Mouse (Mus musculus): Measurements from ENCODE around the gene Onecut3. TPM values are rescaled to one million over a fixed set of nuclear protein-coding genes. Genes with fewer than 3 reads are reported as not detected.

Onecut3 gene
- polyA plus RNA-seq (2012; ENCODE audit: insufficient read depth, insufficient read length, missing spikeins) = not detected in 2 replicates

- no peak within 1 kb of the TSS for H3K27ac ChIP-seq (replicated peaks; ENCODE audit: low read depth, low read length)
- H3K4me3 ChIP-seq (ENCODE audit: insufficient read depth, low read depth, low read length) = peak within 1 kb of the TSS; percentile 32
- H3K4me1 ChIP-seq (ENCODE audit: control insufficient read depth, insufficient read depth, insufficient read length, low read length) = no peaks in the 10 kb centered on the region; the same call in 1 of the 2 replicates
Observed at GRCm38 (mm10) chr10:80494732-80495131, at the start of gene Onecut3. Gene Onecut3, plus strand, starts transcription at chr10:80494835.

DNA sequence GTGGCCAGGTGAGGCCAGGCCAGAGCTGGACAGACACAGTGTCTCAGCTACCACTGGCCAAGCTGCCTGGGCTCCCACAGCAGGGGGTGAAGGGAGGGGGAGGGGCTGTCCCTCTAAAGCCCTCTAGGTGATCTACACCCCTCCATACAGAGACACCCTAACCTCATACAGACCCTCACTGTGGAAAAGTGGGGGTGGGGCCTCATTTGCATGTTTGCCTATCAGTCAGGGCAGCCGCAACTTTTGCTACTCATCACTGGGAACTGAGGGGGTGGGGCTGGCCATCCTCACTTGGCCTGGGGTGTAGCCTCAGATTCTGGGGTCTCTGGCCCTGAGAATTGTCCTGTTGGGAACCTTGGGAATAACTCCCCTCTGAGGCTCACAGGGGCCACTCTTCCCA is 49.6 kb upstream of the Onecut3 start:
- Histone ChIP-seq H3K27ac (replicated peaks; ENCODE audit: low read depth, low read length) (no peak overlapping the region), H3K4me1 (ENCODE audit: control insufficient read depth, insufficient read depth, insufficient read length, low read length) (no peaks in the 10 kb centered on the region), H3K4me3 (ENCODE audit: insufficient read depth, low read depth, low read length) (no peak overlapping the region)

DNA sequence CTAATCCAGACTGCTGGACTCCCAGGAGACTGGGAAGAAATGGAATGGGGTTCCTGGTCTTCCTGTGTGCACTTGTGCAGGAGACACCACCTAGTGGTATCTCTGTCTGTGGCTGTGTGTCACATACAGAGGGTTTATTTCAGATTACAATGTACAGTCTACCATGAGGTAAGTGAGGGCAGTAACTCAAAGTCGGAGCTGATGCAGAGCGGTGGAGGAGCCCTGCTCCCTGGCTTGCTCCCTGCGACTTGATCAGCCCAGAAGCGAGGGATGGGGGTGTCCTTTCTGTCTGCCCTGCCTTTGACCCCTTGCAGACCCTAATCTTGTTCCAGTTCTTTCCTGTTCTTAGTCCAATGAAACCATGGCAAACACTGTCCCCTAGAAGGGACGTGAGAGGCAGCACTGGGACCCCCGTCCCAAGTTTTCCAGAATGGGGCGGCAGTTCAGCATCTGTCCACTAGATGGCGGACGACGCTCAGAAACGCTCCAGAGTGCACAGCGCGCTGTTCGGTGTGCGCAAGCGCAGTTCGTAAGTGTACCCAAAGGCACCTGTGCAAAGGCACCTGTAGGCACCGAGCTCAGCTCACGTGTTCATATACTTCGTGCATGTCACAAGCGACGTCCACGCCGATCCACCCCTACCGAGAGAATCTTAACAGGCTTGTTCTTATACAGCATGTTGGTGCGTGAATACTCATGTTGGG is 48.6 kb upstream of the Onecut3 start:
- Histone ChIP-seq H3K27ac (replicated peaks; ENCODE audit: low read depth, low read length) (no peak overlapping the region), H3K4me1 (ENCODE audit: control insufficient read depth, insufficient read depth, insufficient read length, low read length) (no peaks in the 10 kb centered on the region), H3K4me3 (ENCODE audit: insufficient read depth, low read depth, low read length) (no peak overlapping the region)

DNA sequence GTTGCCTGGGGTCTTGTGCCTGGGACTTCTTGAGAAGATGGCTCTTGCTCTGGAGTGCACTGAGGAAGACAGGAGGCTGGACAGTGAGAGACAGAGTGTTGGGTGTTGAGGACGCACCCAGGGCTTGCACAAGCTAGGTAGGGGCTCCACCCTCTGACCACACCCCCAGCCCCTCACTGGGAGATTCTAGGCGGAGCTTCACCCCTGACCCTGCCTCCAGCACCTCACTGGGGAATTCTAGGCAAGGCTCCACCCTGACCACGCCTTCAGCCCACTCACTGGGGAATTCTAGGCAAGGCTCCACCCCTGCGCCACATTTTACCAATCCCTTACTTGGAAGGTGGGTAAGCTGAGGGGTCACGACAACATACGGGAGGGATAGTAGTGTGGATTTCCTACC is 44.0 kb upstream of the Onecut3 start:
- no peak overlapping the region for H3K4me3 ChIP-seq (ENCODE audit: insufficient read depth, low read depth, low read length)
- H3K27ac ChIP-seq (replicated peaks; ENCODE audit: low read depth, low read length) = no peak overlapping the region
- H3K4me1 ChIP-seq (ENCODE audit: control insufficient read depth, insufficient read depth, insufficient read length, low read length) = no peaks in the 10 kb centered on the region

DNA sequence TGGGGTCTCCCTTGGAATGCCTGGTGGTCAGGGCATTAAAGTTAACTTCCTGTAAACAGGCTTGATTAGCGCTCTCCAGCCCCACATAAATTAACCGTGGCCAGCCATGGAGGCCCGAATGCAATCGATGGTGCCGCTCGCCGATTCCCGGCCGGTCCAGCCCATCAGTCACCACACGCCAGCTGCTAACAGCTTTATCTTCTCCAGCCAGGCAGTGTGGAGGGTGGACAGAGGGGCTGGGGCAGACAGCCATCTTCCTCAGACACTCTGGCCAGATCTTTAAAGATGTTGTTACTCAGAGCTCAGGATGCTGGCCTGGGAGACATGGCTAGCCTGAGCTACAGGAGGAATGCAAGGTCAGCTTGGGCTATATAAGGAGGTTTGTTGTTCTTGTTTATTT is 41.0 kb upstream of the Onecut3 start:
- Histone ChIP-seq H3K27ac (replicated peaks; ENCODE audit: low read depth, low read length) (no peak overlapping the region), H3K4me3 (ENCODE audit: insufficient read depth, low read depth, low read length) (no peak overlapping the region), H3K4me1 (ENCODE audit: control insufficient read depth, insufficient read depth, insufficient read length, low read length) (no peaks in the 10 kb centered on the region)

DNA sequence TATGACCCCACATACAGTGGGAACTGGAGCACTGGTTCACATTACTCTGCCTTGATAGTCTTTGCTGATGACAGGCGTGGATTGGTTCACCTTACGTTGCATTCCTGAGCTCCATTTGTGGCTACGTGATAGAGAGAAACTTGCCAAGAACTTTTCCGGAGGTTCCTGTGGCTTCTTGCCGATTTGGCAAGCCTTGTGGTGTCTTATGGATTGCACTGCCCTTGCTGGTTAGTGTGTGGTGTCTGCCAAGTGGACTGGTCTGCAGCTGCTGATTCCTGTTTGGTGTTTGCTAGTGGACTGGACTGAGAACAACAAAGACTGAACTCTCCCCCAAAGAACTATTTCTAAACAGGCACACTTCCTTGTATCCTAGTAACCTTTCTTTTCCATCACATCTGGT is 39.9 kb upstream of the Onecut3 start:
- no peaks in the 10 kb centered on the region for H3K4me1 ChIP-seq (ENCODE audit: control insufficient read depth, insufficient read depth, insufficient read length, low read length)
- no peak overlapping the region for H3K4me3 ChIP-seq (ENCODE audit: insufficient read depth, low read depth, low read length)
- H3K27ac ChIP-seq (replicated peaks; ENCODE audit: low read depth, low read length) = no peak overlapping the region

- H3K4me1 ChIP-seq (ENCODE audit: control insufficient read depth, insufficient read depth, insufficient read length, low read length) = no peaks in the 10 kb centered on the region
- H3K27ac ChIP-seq (replicated peaks; ENCODE audit: low read depth, low read length) = no peak overlapping the region
- no peak overlapping the region for H3K4me3 ChIP-seq (ENCODE audit: insufficient read depth, low read depth, low read length)
Observed at GRCm38 (mm10) chr10:80455697-80456096, 38.9 kb upstream of the Onecut3 start.

- no peak overlapping the region for H3K4me3 ChIP-seq (ENCODE audit: insufficient read depth, low read depth, low read length)
- H3K4me1 ChIP-seq (ENCODE audit: control insufficient read depth, insufficient read depth, insufficient read length, low read length) = no peaks in the 10 kb centered on the region
- H3K27ac ChIP-seq (replicated peaks; ENCODE audit: low read depth, low read length) = no peak overlapping the region
Observed at GRCm38 (mm10) chr10:80459236-80459635, 35.4 kb upstream of the Onecut3 start.

DNA sequence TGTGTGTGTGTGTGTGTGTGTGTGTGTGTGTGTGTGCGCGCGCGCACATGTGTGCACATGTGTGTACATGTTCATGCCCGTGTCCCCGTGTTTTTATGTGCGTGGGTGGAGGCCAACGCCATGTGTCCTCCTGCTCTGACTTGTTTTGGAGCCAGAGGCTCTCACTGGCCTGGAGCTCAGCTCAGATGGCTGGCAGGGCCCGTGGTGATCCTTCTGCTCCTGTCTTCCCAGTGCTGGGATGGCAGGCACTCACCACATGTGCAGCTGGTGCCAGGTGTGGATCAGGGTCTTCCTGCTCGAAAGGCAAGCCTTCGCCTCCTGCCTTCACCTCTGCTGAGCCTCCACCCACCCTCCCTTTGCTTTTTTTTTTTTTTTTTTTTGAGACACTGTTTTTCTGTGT is 35.0 kb upstream of the Onecut3 start:
- Histone ChIP-seq H3K4me3 (ENCODE audit: insufficient read depth, low read depth, low read length) (no peak overlapping the region), H3K27ac (replicated peaks; ENCODE audit: low read depth, low read length) (no peak overlapping the region), H3K4me1 (ENCODE audit: control insufficient read depth, insufficient read depth, insufficient read length, low read length) (no peaks in the 10 kb centered on the region; the same call in 1 of the 2 replicates)

DNA sequence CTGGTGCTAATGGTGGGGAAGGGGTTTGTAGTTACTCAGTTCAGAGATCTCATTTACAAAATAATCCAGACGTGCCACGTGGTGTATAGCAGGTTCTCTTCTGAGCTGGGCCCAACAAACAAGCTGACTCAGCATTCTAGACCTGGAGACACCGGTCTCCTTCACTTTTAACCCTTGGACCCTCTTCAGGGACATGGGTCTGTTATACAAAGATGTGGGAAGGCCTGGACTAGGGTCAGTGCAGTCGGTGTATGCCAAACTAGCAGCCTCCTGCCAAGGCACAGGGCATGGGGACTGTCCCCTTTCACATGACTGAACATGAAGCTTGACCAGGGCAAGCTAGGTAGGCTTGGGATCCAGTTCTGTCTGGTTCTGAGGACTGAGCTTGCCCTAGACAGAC is 34.3 kb upstream of the Onecut3 start:
- Histone ChIP-seq H3K27ac (replicated peaks; ENCODE audit: low read depth, low read length) (no peak overlapping the region), H3K4me1 (ENCODE audit: control insufficient read depth, insufficient read depth, insufficient read length, low read length) (no peaks in the 10 kb centered on the region; the same call in 1 of the 2 replicates), H3K4me3 (ENCODE audit: insufficient read depth, low read depth, low read length) (no peak overlapping the region)

- Histone ChIP-seq H3K4me3 (ENCODE audit: insufficient read depth, low read depth, low read length) (no peak overlapping the region), H3K27ac (replicated peaks; ENCODE audit: low read depth, low read length) (no peak overlapping the region), H3K4me1 (ENCODE audit: control insufficient read depth, insufficient read depth, insufficient read length, low read length) (no peaks in the 10 kb centered on the region; the same call in 1 of the 2 replicates)
Observed at GRCm38 (mm10) chr10:80461346-80461745, 33.3 kb upstream of the Onecut3 start.

- H3K27ac ChIP-seq (replicated peaks; ENCODE audit: low read depth, low read length) = no peak overlapping the region
- H3K4me3 ChIP-seq (ENCODE audit: insufficient read depth, low read depth, low read length) = no peak overlapping the region
- H3K4me1 ChIP-seq (ENCODE audit: control insufficient read depth, insufficient read depth, insufficient read length, low read length) = no peaks in the 10 kb centered on the region; the same call in 1 of the 2 replicates
Observed at GRCm38 (mm10) chr10:80464381-80465035, 30.1 kb upstream of the Onecut3 start.

DNA sequence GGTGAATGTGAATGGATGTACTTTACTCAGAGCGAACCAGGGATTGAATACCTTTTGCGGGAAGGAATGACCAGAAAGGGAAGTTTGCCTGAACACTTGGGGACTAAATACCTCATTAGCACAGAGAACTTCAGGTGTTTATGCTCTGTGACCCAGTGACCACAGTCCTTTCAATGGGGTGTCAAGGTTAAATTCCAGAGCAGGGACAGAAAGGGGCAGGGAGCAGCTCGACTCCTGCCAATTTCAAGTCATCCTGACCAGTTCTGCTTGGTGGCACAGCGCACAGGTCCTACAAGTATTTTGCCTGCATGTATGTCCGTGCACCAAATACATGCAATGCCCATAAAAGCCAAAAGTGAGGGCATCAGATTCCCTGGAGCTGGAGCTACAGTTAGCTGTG is 29.6 kb upstream of the Onecut3 start:
- Histone ChIP-seq H3K4me1 (ENCODE audit: control insufficient read depth, insufficient read depth, insufficient read length, low read length) (no peaks in the 10 kb centered on the region; the same call in 1 of the 2 replicates), H3K27ac (replicated peaks; ENCODE audit: low read depth, low read length) (no peak overlapping the region)

GRCm38 (mm10) chr10:80475290-80475959 is 19.2 kb upstream of the Onecut3 start:
- Histone ChIP-seq H3K4me3 (ENCODE audit: insufficient read depth, low read depth, low read length) (peak overlapping the region; percentile 74), H3K4me1 (ENCODE audit: control insufficient read depth, insufficient read depth, insufficient read length, low read length) (peaks cover 4% of the 10 kb centered on the region; the same call in 1 of the 2 replicates), H3K27ac (replicated peaks; ENCODE audit: low read depth, low read length) (no peak overlapping the region)

More for the DNA sequence above, 29.6 kb upstream of the Onecut3 start:
- H3K4me3 ChIP-seq (ENCODE audit: insufficient read depth, low read depth, low read length) = no peak overlapping the region

DNA sequence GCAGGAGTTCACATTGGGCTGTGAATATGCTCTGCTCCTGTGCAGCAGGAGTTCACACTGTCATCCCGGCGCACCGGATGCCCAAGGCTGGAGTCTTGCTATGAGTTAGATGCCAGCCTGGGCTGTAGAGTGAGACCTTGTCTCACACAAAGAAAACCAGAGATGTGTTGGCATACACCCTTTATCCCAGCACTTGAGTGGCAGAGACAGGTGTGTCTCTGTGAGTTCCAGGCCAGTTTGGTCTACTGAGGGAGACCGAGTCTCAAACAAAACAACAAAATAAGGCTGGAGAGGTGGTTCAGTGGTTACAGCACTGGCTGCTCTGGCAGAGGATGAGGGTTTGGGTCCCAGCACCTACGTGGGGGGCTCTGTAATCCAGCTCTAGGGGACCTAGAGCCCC is 16.1 kb upstream of the Onecut3 start:
- H3K27ac ChIP-seq (replicated peaks; ENCODE audit: low read depth, low read length) = no peak overlapping the region
- H3K4me3 ChIP-seq (ENCODE audit: insufficient read depth, low read depth, low read length) = no peak overlapping the region

More for the DNA sequence above, 16.1 kb upstream of the Onecut3 start:
- peaks cover 4% of the 10 kb centered on the region; the same call in 1 of the 2 replicates for H3K4me1 ChIP-seq (ENCODE audit: control insufficient read depth, insufficient read depth, insufficient read length, low read length)
